Mouse (Mus musculus): Measurements from ENCODE around the gene Sap18. TPM values are rescaled to one million over a fixed set of nuclear protein-coding genes. Genes with fewer than 3 reads are reported as not detected.
A peak's percentile ranks its signal among the peaks of the same experiment; 100 is the strongest.

The Sap18 gene
- polyA plus RNA-seq, 1 experiment from 2014 or later = 26.7 TPM

GRCm38 (mm10) chr14:57769102-57769501 is 28.9 kb upstream of the Sap18 start:
- no peak for ATAC-seq
- Histone ChIP-seq H3K9ac (ENCODE audit: low read depth, low read length) (no peak overlapping the region), H3K36me3 (ENCODE audit: control insufficient read depth, insufficient read depth, low read length) (no peaks in the 10 kb centered on the region), H3K9me3 (ENCODE audit: control insufficient read depth, low read length) (no peaks in the 10 kb centered on the region), H3K4me2 (ENCODE audit: low read length) (no peak overlapping the region), H3K27me3 (replicated peaks; ENCODE audit: control insufficient read depth, insufficient read depth, low read length) (no peaks in the 10 kb centered on the region), H3K4me1 (ENCODE audit: control insufficient read depth, insufficient read depth, low read depth, low read length) (no peaks in the 10 kb centered on the region), H3K4me3 (ENCODE audit: low read length) (no peak overlapping the region), H3K27ac (ENCODE audit: low read depth, low read length) (no peak overlapping the region)
- WGBS = 98% methylated on average over 5 of the region's 5 CpGs

- no peak for ATAC-seq
- 84% methylated on average over 6 of the region's 6 CpGs for WGBS
- H3K9ac ChIP-seq (ENCODE audit: low read depth, low read length) = no peak overlapping the region
- H3K27me3 ChIP-seq (replicated peaks; ENCODE audit: control insufficient read depth, insufficient read depth, low read length) = no peaks in the 10 kb centered on the region
- H3K9me3 ChIP-seq (ENCODE audit: control insufficient read depth, low read length) = peaks cover 2% of the 10 kb centered on the region; the same call in 1 of the 2 replicates
- H3K36me3 ChIP-seq (ENCODE audit: control insufficient read depth, insufficient read depth, low read length) = no peaks in the 10 kb centered on the region
- no peaks in the 10 kb centered on the region for H3K4me1 ChIP-seq (ENCODE audit: control insufficient read depth, insufficient read depth, low read depth, low read length)
- no peak overlapping the region for H3K4me2 ChIP-seq (ENCODE audit: low read length)
- H3K4me3 ChIP-seq (ENCODE audit: low read length) = no peak overlapping the region
- no peak overlapping the region for H3K27ac ChIP-seq (ENCODE audit: low read depth, low read length)
These were observed 25.7 kb upstream of the Sap18 start for GRCm38 (mm10) chr14:57772157-57772815.

GRCm38 (mm10) chr14:57787406-57787805 is 10.6 kb upstream of the Sap18 start:
- Histone ChIP-seq H3K9me3 (ENCODE audit: control insufficient read depth, low read length) (no peaks in the 10 kb centered on the region), H3K27ac (ENCODE audit: low read depth, low read length) (no peak overlapping the region), H3K4me1 (ENCODE audit: control insufficient read depth, insufficient read depth, low read depth, low read length) (no peaks in the 10 kb centered on the region), H3K4me3 (ENCODE audit: low read length) (no peak overlapping the region), H3K4me2 (ENCODE audit: low read length) (no peak overlapping the region), H3K36me3 (ENCODE audit: control insufficient read depth, insufficient read depth, low read length) (no peaks in the 10 kb centered on the region), H3K9ac (ENCODE audit: low read depth, low read length) (no peak overlapping the region), H3K27me3 (replicated peaks; ENCODE audit: control insufficient read depth, insufficient read depth, low read length) (no peaks in the 10 kb centered on the region)
- WGBS = 80% methylated on average over 4 of the region's 4 CpGs
- ATAC-seq = no peak

GRCm38 (mm10) chr14:57789311-57789710 is 8.7 kb upstream of the Sap18 start:
- Histone ChIP-seq H3K27me3 (replicated peaks; ENCODE audit: control insufficient read depth, insufficient read depth, low read length) (no peaks in the 10 kb centered on the region), H3K4me1 (ENCODE audit: control insufficient read depth, insufficient read depth, low read depth, low read length) (no peaks in the 10 kb centered on the region), H3K4me2 (ENCODE audit: low read length) (no peak overlapping the region), H3K36me3 (ENCODE audit: control insufficient read depth, insufficient read depth, low read length) (no peaks in the 10 kb centered on the region), H3K27ac (ENCODE audit: low read depth, low read length) (no peak overlapping the region), H3K4me3 (ENCODE audit: low read length) (no peak overlapping the region), H3K9me3 (ENCODE audit: control insufficient read depth, low read length) (no peaks in the 10 kb centered on the region), H3K9ac (ENCODE audit: low read depth, low read length) (no peak overlapping the region)
- WGBS = 80% methylated on average over 2 of the region's 2 CpGs
- ATAC-seq = no peak

GRCm38 (mm10) chr14:57789759-57790158 is 8.2 kb upstream of the Sap18 start:
- H3K9ac ChIP-seq (ENCODE audit: low read depth, low read length) = no peak overlapping the region
- H3K27ac ChIP-seq (ENCODE audit: low read depth, low read length) = no peak overlapping the region
- H3K27me3 ChIP-seq (replicated peaks; ENCODE audit: control insufficient read depth, insufficient read depth, low read length) = no peaks in the 10 kb centered on the region
- ATAC-seq = no peak
- no peaks in the 10 kb centered on the region for H3K36me3 ChIP-seq (ENCODE audit: control insufficient read depth, insufficient read depth, low read length)
- H3K4me2 ChIP-seq (ENCODE audit: low read length) = no peak overlapping the region
- WGBS = 94% methylated on average over 9 of the region's 9 CpGs
- no peaks in the 10 kb centered on the region for H3K4me1 ChIP-seq (ENCODE audit: control insufficient read depth, insufficient read depth, low read depth, low read length)
- no peaks in the 10 kb centered on the region for H3K9me3 ChIP-seq (ENCODE audit: control insufficient read depth, low read length)
- H3K4me3 ChIP-seq (ENCODE audit: low read length) = no peak overlapping the region

- 88% methylated on average over 4 of the region's 4 CpGs for WGBS
- no peak overlapping the region for H3K4me2 ChIP-seq (ENCODE audit: low read length)
- H3K27ac ChIP-seq (ENCODE audit: low read depth, low read length) = no peak overlapping the region
- H3K4me1 ChIP-seq (ENCODE audit: control insufficient read depth, insufficient read depth, low read depth, low read length) = no peaks in the 10 kb centered on the region
- H3K4me3 ChIP-seq (ENCODE audit: low read length) = no peak overlapping the region
- H3K9ac ChIP-seq (ENCODE audit: low read depth, low read length) = no peak overlapping the region
- H3K36me3 ChIP-seq (ENCODE audit: control insufficient read depth, insufficient read depth, low read length) = no peaks in the 10 kb centered on the region
- H3K27me3 ChIP-seq (replicated peaks; ENCODE audit: control insufficient read depth, insufficient read depth, low read length) = no peaks in the 10 kb centered on the region
- no peak for ATAC-seq
- no peaks in the 10 kb centered on the region for H3K9me3 ChIP-seq (ENCODE audit: control insufficient read depth, low read length)
These were observed 6.8 kb upstream of the Sap18 start for GRCm38 (mm10) chr14:57791171-57791570.

- peaks cover 19% of the 10 kb centered on the region for H3K4me1 ChIP-seq (ENCODE audit: control insufficient read depth, insufficient read depth, low read depth, low read length)
- peaks cover 1% of the 10 kb centered on the region; the same call in 1 of the 2 replicates for H3K36me3 ChIP-seq (ENCODE audit: control insufficient read depth, insufficient read depth, low read length)
- H3K4me2 ChIP-seq (ENCODE audit: low read length) = peak overlapping the region; percentile 81
- peak overlapping the region; percentile 63; the same call in 1 of the 2 replicates for H3K9ac ChIP-seq (ENCODE audit: low read depth, low read length)
- no peak; the same call in 1 of the 2 replicates for ATAC-seq
- no peaks in the 10 kb centered on the region for H3K27me3 ChIP-seq (replicated peaks; ENCODE audit: control insufficient read depth, insufficient read depth, low read length)
- H3K27ac ChIP-seq (ENCODE audit: low read depth, low read length) = peak overlapping the region; percentile 86
- peak overlapping the region; percentile 85 for H3K4me3 ChIP-seq (ENCODE audit: low read length)
- 11% methylated on average over 7 of the region's 7 CpGs for WGBS
- H3K9me3 ChIP-seq (ENCODE audit: control insufficient read depth, low read length) = no peaks in the 10 kb centered on the region
These were observed 429 bp upstream of the Sap18 start for GRCm38 (mm10) chr14:57797551-57797950.

- WGBS = 91% methylated on average over 4 of the region's 4 CpGs
- Histone ChIP-seq H3K9ac (ENCODE audit: low read depth, low read length) (no peak overlapping the region), H3K36me3 (ENCODE audit: control insufficient read depth, insufficient read depth, low read length) (peaks cover 30% of the 10 kb centered on the region), H3K27me3 (replicated peaks; ENCODE audit: control insufficient read depth, insufficient read depth, low read length) (no peaks in the 10 kb centered on the region), H3K9me3 (ENCODE audit: control insufficient read depth, low read length) (no peaks in the 10 kb centered on the region), H3K4me1 (ENCODE audit: control insufficient read depth, insufficient read depth, low read depth, low read length) (peaks cover 19% of the 10 kb centered on the region), H3K27ac (ENCODE audit: low read depth, low read length) (no peak overlapping the region), H3K4me3 (ENCODE audit: low read length) (no peak overlapping the region), H3K4me2 (ENCODE audit: low read length) (no peak overlapping the region)
- no peak for ATAC-seq
These were observed 5.8 kb downstream of the Sap18 start for GRCm38 (mm10) chr14:57803731-57804130.

GRCm38 (mm10) chr14:57808558-57808957 is 10.6 kb downstream of the Sap18 start:
- H3K4me3 ChIP-seq (ENCODE audit: low read length) = no peak overlapping the region

More at GRCm38 (mm10) chr14:57808558-57808957, 10.6 kb downstream of the Sap18 start:
- peaks cover 26% of the 10 kb centered on the region for H3K36me3 ChIP-seq (ENCODE audit: control insufficient read depth, insufficient read depth, low read length)
- ATAC-seq = no peak
- H3K27me3 ChIP-seq (replicated peaks; ENCODE audit: control insufficient read depth, insufficient read depth, low read length) = no peaks in the 10 kb centered on the region
- H3K9me3 ChIP-seq (ENCODE audit: control insufficient read depth, low read length) = no peaks in the 10 kb centered on the region
- H3K4me1 ChIP-seq (ENCODE audit: control insufficient read depth, insufficient read depth, low read depth, low read length) = no peaks in the 10 kb centered on the region
- WGBS = 73% methylated on average over 5 of the region's 5 CpGs
- no peak overlapping the region for H3K27ac ChIP-seq (ENCODE audit: low read depth, low read length)
- no peak overlapping the region for H3K4me2 ChIP-seq (ENCODE audit: low read length)
- no peak overlapping the region for H3K9ac ChIP-seq (ENCODE audit: low read depth, low read length)
